Mouse (Mus musculus): ENCODE measurements around the gene Pon3.

Gene Pon3

DNA sequence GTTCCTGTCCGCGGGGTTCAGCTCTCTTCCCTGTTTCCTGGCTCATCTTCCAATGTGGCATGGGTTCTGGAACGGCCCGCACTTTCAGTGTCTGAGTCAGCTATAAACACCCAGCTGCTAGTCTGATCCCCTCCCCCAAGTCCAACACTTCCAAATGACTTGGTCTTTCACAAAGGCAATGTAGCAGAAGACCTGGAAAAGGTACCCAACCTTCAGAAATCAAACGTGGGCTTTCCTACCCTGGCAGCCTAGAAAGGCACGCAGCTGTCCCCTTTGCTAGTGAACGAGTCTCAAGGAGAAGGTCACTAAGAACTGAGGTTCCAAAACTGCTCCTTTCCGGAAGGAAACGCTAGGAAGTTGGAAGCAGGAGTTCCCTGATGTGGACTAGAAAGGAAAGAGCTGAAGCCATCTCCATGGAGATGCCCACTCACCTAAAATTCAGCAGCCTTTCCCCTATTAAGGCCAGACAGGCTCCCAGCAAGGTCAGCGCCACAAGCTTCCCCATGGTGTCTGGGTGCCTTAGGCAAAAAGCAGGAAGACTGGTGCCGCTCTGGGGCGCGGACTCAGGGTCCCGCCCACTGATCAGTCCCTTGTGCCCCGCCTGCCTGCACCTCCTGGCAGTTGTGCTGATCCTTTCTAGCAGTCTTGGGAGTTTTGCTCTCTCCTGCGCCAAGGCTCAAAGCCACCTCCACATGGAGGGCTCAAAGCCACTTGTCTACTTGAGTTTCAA, at the start of gene Pon3:
TSS of gene Pon3 (minus strand) at position 565 of the 730 bp plus-strand sequence.
- peak; percentile 52 for DNase-seq (ENCODE audit: low read depth, low spot score)

DNA sequence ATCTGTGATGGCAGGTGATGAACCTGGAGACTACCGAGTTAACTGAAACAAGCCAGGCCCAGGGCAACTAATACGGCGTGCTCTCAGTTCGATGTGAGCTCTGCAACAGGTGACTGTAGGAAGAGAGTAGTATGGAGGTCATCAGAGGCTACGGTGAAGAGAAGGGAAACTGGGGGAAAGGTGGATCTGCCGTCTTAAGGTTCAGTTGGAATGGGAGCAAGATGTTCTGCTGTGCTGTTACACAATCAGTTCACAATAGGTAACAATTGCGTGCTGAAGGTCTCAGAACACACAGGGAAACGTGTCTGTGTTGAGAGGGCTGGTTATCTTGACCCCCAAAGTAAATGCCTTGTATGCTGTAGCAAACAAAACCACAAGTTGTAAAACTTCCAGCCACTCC, 48.9 kb upstream of the Pon3 start:
- DNase-seq (ENCODE audit: low read depth, low spot score) = no peak

DNA sequence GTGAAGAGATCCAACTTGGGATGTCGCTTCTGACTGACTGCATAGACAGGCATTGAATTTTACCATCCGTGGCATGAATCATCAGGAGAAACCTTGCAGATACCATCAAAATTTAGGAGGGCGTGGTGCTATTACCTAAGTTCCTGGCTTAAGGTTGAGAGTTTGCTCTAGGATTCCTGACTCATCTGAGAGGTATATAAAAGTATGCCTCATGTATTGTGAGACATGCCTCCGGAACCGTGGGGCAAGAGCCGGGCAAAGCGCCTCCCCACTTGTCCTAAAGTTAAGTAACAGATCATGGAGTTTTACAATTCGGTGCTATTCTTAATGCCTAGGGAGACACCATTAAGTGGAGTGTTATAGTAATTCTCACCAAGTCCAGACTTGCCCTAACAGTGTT, 44.5 kb upstream of the Pon3 start:
- DNase-seq (ENCODE audit: low read depth, low spot score) = no peak

DNA sequence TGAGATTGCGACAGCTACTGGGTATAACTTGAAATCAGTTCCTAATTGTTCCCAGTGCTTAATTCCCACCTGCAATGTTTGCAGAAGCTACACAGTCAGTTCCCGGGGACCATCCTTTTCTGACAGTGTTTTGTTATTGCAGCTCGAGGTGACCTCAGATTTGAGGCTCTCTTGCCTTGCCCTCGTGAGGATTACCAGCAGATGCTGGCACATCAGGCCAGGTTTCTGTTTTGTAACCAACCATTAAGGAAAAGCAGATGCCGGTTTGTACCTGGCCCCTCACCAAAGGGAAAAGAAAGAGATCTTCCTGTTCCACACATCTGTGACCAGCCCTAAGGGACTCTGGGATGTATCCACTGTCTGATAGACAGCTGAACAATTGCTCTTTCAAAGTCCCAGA, 43.5 kb upstream of the Pon3 start:
- DNase-seq (ENCODE audit: low read depth, low spot score) = no peak

DNA sequence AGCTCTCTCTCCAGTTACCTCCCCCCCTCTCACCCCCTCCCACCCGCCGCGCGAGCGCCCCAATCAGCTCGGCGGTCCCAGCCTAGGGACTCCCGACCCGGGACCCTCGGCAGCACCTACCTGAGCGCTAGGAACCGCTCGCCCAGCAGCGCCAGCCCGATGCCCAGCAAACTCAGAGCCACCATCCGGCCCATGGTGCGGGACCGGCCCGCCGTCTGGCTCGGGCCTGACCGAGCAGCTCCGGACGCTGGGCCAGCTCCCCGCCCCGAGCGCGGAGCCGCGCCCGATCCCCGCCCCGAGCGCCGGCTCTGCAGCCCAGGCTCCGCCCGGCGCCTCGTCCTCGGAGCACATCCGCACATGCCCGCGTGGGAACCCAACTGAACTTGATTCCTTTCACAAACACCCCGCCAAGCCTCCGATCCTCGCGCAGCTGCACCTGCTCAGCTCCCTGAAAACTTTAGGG, 42.0 kb upstream of the Pon3 start, which contains the start of gene Pon2:
TSS of gene Pon2 (minus strand) at position 364 of the 463 bp plus-strand sequence.
- DNase-seq (ENCODE audit: low read depth, low spot score) = peak; percentile 68

DNA sequence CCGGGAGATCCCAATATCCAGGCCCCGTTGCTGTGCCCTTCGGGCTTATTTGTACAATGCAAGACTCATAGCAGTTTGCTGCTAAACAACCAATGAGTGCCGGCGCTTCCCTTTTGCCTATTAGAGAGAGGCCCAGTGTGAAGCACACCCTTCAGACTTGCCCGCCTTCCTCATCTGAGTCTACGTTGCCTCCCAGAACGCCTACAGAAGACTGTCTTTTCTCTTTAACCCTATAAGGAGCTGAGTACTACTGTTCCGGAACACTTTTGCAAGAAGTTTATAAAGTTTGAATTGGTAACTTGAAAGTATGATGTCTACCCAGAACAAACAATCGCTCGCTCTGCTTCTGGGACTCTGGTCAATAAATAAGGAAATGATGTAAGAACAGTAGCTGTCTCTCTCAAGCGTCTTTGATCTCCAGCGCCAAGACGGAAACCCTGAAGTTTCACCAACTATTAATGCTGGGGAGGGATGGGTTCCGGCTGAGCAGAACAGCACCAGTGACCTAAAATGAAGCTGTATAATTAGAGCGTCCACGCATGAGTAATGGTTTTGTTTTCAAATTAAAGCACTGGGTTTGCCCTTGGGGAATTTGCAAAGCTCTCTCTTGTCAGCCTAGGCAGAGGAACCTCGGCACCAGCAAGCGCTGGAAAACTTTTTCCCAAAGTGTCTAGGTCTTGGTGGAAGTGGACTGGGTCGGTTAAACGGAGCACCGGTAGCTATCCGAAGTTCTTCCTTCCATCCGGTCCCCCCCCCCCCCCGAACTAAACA, 41.4 kb upstream of the Pon3 start:
- peak; percentile 50 for DNase-seq (ENCODE audit: low read depth, low spot score)

DNA sequence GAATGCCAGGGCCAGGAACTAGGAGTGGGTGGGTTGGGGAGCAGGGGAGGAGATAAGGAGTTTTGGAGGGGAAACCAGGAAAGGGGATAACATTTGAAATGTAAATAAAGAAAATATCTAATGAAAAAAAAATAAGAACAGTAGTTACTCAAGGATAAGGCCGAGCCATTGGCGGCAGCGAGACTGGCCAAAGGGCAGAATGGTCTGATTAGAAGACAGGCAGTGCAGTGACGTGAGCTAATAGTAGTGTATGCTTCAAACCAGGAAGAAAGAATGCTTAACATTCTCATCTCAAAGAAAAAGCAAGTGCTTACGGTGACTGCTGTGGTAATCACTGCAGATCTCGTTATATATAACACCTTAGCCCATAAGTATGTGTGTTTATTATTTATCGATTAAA, 40.0 kb upstream of the Pon3 start:
- DNase-seq (ENCODE audit: low read depth, low spot score) = no peak

DNA sequence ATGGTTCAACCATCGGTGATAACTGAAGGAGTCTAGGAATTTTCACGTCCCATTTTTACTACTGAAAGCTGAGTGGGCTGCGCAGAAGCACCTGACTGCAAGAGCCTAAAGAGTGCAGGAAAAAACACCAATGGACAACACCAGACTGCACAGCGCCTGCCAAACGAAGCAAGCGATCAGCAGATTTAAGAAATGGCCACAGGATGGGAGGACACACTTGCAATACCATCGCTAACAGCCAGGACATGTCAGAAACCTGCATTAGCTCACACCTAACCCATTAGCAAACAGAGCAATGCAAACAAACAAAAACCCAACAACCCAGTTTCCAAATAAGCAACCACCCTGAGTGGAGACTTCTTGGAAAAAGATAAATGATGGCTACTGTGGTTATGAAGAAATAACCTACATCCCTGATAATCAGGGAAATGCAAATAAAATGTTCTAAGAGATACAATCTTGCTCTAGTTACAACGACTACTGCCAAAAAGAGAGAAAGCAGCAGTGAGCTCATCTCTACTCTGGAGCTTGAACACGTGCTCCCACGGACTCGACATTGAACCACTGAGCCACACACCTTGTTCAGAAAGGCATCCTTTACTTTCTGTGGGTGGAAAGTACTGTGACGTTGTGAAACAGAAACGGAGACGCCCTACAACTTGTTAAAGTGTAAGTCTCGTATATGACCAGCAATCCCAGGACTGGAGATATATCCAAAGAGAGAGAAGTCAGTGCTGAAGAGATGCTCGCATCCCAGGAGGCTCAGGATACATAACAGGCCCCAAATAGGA, 38.8 kb upstream of the Pon3 start:
- DNase-seq (ENCODE audit: low read depth, low spot score) = no peak

DNA sequence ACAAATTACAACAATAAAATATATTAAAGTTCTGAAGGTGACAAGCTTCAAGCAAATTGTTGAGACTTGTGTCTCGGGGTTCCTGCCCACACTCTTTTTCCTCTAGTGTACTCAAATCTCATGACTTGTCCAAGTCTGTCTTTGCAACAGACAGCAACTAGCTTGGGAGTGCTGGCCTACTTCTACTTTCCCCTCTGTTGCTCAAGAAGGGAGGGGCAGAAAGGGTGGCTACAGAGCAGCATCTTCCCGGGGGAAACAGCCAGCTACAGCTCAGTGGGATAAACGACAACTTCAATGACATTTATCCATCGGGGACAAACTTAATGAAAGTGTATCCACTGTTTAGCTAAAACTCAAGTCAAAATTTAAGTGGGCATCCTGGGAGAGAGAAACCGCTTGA, 36.8 kb upstream of the Pon3 start:
- DNase-seq (ENCODE audit: low read depth, low spot score) = peak; percentile 18

DNA sequence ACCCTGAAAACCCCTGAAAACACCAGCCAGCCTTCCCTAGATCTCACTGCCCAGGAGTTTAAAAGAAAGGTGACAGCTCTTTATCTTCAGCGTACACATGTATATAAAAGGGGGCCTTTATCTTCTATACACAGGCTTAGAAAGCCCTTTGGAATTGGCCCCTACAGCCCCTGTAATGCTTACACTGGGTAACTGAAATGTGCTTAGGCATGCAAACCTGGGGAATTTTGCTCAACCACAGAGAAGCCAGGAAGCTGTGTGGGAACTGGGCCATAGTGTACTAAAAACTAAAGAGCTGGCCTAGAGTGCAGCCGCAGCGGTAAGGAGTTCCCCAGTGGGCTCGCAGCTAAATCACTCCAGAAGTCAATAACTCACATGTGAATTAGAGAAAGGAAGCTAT, 35.4 kb upstream of the Pon3 start:
- DNase-seq (ENCODE audit: low read depth, low spot score) = no peak

DNA sequence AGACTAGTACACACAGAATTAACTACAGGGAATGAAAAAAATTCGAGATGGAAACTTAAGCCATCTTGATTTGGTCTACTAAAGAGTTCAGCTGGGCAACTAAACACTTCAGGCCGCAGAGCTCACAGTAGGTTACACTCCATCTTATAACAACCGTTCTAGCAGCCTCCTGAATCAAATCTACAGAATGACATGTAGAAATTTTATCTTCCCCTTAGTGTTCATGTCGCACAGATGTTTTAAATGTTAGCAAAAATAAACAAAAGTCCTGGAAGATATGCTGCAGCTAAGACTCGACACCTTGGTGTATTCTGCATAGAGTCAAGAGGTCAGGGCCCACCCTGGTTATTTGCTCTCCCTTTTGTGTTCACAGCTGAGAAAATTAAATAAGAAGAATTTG, 31.8 kb upstream of the Pon3 start:
- no peak for DNase-seq (ENCODE audit: low read depth, low spot score)

DNA sequence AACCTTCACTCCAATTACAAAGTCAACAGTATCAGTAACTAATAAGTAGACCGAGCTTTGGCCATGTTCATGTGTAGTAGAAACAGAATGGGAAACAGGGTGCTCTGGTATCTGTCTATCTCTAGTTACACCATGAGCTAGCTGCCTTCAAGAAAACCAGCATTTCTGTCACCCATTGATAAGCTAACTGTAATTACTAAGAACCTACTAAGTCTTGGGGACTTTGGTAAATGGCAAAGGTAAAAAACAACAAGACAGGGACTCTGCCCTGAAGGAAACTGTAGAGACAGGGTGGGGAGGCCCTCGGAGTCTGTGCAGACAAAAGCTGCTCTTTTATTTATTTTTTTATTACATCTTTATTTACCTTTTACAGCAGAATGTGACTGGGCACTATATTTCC, 31.3 kb upstream of the Pon3 start:
- DNase-seq (ENCODE audit: low read depth, low spot score) = no peak

DNA sequence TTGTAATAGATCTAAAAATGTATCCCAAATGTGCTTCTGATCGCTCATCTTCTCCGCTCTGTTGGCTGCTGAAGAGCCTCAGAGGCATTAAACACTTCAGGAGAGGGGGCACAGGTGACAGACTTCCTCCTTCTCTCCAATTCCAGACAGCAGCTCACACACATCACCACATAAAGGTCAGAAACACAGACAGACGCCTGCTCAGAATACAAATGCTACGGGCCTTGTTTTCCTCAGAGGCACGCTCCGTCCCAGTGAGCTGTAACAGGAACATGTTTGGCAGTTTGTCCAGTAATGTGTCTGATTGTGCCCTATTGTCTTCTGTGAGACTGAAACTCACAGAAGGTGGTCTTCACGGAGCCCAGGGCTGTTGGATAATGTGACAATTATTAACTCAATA, 26.3 kb upstream of the Pon3 start:
- DNase-seq (ENCODE audit: low read depth, low spot score) = no peak

DNA sequence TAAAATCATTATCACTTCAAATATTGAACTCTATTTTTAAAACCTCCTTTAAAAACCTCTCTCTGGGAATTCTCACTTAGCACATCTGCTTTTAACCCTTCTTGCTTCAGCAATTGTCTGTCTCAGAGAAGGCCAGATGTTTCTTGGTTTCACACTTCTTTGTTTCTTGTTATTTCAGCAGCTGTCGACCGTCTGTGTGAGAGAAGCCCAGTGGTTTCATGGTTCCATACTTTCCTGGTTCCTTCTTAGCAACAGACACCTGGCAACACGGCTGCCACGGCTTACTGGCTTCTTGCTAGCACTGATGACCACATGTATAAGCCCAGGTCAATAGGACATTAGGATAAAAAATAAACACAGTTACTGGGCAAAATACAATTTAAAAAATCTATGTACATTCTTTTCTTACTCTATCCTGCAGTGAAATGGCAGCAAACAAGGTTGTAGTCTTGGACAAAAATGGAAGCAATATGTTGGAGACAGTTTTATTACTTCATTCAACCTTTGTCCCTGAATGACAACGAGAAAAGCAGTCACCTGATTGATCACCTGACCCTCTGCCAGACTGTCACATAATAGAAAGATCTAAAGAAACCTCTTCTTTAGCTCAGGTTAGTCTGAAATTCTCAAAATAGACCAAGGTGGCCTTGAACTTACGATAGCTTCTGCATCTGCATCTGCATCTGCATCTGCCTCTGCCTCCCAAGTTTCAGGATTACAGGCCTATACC, 24.7 kb upstream of the Pon3 start:
- DNase-seq (ENCODE audit: low read depth, low spot score) = no peak

DNA sequence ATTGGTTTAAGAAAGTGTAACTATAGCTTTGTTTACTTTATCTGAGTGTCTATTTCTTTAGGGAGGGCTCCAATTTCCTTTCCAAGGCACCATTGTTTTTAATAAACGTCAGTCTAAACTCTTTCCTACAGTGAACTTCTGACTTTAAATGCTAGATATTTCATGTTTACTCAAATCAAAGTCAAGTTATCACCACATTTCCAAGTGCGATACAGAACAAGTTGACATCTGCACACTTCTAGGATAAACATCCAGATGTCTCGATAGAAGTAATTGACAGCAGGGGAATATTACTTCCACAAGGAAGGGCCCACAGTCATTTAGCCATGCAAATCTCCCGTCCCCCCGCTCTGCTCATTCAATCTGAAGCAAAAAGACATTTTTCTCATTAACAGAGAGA, 21.9 kb upstream of the Pon3 start:
- DNase-seq (ENCODE audit: low read depth, low spot score) = no peak

DNA sequence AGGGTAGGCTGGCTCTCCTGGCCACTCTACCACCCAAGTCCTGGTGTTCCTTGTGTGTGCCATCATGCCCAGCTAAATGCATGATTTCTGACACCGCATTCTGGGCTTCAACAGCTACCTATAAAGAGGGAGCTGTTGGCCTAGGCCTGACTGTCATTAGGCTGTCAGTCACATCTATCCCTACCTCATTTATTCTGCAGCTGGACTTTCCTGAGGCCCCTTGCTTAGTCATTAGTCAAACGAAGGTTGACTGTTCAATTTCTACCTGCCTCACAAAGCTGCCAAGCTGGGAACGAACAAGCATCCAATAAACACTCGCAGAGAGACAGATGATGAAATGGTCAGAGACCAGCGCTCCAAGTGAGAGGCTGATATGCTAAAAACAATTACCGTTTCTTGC, 13.6 kb upstream of the Pon3 start:
- DNase-seq (ENCODE audit: low read depth, low spot score) = no peak

DNA sequence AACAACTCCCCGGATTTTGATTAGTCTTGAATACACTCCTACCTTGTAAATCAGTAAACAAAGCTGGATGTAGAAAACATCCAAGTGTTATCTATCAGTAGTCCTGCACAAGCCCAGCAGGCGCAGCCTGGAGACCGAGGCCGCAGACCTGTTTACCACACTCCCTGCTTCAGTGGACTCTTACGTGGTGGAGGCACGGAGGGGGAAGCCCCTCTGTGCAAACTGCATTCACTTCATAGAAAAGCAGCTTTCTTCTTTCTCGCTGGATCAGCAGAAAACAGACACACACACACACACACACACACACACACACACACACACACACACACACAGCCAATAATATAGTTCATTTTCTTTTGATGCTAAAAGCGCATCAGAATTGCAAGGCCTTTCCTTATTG, 8.7 kb upstream of the Pon3 start:
- DNase-seq (ENCODE audit: low read depth, low spot score) = no peak

DNA sequence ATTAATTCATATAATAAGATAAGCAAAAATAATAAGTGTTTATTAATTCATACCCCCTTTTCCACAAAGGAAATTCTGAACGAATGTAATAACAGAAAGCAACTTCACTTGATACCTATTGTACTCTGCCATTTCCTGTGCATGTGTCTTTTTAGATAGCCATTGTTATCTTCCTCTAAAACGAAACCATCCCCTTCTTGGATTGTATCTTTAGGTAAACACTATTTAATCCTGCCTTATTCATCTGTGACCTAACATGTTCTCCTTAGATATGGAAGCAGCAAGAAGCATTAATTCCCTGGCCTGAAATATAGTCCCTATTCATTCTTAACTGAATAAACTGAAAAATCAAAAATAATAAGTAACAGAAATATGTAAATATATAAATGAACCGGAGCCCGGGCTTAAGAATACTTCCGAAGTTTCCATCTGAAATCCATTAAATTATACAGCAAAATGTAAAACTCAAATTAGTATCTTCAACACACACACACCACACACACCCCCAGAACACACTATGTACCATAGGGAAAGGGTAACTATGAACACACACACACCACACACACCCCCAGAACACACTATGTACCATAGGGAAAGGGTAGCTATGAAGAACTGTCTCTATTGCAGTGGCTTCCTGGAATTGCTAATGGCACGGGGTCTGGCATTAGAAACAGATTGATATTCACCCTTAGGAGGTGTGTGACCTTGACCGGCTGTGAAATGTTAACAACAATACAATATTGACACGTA, 7.3 kb upstream of the Pon3 start:
- DNase-seq (ENCODE audit: low read depth, low spot score) = no peak

DNA sequence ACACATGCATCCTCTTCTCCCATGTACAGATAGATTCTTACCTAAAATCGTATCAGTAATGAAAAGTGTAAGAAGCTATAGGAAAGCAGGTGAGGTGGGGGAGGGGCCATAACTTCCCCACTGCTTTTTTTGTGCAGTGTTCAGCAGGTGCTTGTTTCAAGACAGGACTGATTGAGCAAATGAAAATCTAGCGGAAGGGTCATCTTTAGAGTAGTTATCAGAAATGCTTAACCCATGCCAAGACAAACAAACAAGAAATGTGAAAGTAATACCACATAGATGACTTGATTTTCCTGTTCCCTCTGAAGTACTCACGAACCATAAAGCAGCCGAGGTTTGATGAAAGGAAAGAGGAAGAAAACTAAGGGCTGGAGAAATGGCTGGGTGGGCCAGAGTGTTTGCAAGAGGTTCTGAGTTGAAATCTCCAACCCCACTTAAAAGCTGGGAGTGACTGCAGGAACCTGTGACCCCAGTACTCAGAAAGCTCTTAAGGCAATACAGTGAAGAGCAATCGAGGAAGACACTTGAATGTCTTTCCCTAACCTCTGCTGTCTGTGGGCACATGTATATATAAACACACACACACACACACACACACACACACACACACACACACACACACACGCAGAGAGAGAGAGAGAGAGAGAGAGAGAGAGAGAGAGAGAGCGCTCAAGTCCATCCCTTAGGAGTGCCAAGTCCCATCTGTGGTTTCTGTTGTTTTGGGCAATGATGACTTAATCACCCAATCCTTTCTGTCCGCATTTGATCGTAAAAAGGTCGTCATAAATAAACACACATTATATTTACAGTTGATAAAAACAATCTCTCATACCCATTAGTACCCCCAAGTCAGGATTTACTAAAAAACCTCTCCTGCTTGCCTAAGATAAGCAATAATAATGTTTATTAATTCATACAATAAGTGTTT, 6.5 kb upstream of the Pon3 start:
- DNase-seq (ENCODE audit: low read depth, low spot score) = no peak

DNA sequence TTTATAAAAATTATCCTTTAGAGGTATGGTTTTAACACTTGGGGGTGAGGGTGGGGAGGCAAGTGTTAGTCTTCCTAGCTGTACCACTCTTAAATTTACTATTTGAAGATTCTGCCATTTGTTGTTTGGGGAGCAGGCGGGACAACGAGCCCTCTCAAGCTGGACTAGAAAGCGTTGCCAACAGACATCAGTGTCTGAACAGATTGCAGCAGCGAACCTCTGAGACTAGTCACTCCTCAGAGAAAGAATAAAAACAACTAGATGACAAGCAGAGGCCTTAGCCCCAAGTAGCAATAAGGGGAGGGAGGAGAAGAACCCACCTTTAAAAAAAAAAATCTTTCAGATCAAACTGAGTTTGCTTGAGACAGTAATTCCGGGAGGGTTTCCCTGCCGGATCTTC, 795 bp downstream of the Pon3 start:
- no peak for DNase-seq (ENCODE audit: low read depth, low spot score)

Data from skeletal muscle tissue, adult 2 months (tissue).